Mouse (Mus musculus): ENCODE results near the gene Etfbkmt.
A peak's percentile ranks its signal among the peaks of the same experiment; 100 is the strongest.

Etfbkmt gene

DNA sequence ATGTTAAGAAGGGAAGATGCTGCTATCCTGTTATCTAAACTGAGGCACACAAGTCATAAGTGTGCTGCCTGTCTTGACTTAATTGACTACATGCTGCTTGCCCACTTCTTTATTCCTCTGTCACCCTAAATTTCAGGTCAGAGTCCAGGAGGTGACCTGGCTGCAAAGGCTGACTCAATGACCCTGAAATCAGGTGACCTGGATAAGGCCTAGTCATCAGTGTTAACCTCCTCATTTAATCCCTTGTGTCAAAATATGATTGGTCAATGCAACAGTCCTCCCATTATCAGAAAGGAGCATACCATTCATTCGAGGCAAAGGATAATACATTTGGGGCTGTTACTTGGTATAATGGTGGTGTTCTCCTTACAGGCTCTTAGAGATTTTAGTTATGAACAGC, at the start of gene Etfbkmt:
Gene Etfbkmt (plus strand): TSS at position 379 of the 400 bp plus-strand sequence.
- TF ChIP-seq GATA4 (IDR thresholded peaks at IDR 0.05; ENCODE audit: insufficient replicate concordance, low read length), result no peak

DNA sequence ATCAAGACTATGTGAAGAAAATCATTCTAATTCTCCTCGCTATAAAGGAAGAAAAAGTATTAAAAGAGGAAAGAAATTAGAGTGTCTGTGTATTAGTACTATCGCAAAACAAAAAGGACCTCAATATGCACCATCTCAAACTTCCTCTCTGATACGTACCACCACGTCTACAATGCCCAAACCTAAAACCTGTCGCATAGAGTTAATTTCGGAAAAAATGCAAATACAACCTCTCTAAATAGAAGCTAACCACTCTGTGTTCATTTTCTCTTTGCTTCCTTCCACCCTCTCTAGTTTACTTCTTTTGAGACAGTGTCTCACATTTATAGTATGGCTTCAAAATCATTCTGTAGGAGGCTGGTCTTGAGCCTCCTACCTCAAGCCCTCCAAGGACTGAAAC, 47.2 kb upstream of the Etfbkmt start:
- no peak for TF ChIP-seq GATA4 (IDR thresholded peaks at IDR 0.05; ENCODE audit: insufficient replicate concordance, low read length)

DNA sequence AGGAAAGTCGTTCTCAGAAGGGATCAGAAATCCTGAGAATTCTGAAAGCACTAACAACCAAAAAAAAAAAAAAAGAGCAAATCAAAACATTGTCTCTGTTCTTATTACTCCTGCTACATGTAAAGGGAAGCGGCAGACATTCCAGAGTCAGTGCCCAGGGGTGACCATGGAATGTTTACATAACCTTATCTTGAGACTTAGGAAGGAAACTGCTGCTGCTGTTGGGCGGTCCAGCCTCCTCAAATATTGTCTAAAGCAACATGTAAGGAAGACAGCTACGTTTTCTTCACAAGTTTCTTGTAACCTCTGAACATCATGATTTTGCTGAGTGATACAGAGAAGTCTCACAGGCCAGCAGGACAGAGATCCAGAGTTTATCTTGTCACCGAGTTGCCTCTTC, 46.2 kb upstream of the Etfbkmt start:
- peak; percentile 63; the same call in 1 of the 2 replicates for TF ChIP-seq GATA4 (IDR thresholded peaks at IDR 0.05; ENCODE audit: insufficient replicate concordance, low read length)

DNA sequence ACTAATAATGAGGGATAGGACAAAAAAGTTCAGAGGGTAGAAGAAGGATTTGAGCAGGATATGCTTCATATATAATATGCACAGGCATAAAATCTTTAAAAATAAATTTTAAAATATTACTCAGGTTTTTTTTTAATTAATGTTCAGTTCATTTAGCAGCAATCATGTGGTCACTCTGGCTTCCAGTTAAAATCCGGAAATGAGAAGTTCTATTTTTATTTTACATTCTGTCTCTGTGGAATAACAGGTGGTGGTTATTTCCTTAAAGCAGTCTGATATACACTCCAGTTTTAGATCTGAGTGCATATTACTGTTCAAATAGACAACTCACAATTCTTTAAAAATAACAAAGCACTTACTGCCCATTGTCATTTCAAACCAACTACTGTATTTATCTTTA, 45.1 kb upstream of the Etfbkmt start:
- no peak for TF ChIP-seq GATA4 (IDR thresholded peaks at IDR 0.05; ENCODE audit: insufficient replicate concordance, low read length)

DNA sequence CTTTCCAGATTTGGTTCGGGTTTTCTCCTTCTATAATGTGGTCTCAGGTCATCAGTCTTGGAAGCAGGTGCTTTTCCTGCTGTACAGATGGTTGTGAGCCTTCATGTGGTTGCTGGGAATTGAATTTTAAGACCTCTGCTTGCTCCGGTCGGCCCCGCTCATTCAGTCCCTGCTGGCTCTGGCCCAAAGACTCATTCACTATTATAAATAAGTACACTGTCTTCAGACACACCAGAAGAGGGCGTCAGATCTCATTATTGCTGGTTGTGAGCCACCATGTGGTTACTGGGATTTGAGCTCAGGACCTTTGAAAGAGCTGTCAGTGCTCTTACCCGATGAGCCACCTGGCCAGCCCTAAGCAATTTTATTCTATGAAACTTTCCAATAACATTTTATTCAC, 44.3 kb upstream of the Etfbkmt start:
- no peak for TF ChIP-seq GATA4 (IDR thresholded peaks at IDR 0.05; ENCODE audit: insufficient replicate concordance, low read length)

DNA sequence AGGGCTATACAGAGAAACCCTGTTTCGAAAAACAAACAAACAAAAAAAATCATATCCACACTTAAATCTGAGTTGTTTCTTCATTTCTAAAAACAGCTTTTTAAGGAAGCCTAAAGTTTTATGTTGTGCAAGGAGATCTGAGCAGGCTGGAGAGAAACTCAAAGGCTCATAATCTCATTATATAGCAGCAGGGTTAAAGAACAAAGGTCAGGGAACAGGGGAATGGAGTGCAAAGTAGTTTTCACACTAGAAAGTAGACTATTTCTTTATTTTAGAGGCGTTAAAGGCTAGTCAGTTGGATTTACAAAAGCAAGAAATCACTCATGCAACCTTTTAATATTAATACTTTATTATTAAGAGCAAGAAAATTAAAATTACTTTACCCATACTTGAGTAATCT, 43.4 kb upstream of the Etfbkmt start:
- TF ChIP-seq GATA4 (IDR thresholded peaks at IDR 0.05; ENCODE audit: insufficient replicate concordance, low read length), result no peak

DNA sequence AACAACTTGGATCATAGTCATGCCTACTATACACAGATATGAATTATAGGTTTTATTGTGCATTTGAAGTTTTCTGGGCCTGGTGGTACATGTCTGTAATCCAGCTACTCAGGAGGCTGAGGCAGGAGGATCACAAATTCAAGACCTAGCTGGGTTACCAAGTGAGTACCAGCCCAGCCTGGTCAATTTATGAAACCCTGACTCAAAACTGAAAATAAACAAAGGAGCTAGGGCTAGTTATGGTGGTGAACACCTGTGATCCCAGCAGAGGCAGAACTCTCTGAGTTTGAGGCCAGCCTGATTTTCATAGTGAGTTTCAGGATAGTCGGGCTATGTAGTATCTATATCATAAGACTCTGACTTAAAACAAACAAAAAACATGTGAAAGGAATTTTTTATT, 42.4 kb upstream of the Etfbkmt start:
- no peak for TF ChIP-seq GATA4 (IDR thresholded peaks at IDR 0.05; ENCODE audit: insufficient replicate concordance, low read length)

DNA sequence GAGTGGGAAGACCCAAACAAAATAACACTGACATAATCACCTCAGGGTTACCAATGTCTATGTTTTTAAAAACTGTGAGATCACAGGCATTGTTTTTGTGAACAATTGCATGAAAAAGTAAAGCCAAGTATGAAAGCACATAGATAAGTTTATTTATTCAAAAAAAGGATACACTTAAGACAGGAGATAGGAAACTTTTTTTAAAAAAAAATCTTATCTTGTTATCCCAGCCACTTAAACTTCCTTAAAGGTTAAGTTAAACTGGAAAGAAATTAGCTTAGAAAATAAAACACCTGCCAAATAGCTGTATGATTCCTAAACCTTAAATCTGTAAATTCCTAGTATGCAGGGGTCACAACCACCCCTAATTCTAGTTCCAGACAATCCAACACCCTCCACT, 40.7 kb upstream of the Etfbkmt start:
- no peak for TF ChIP-seq GATA4 (IDR thresholded peaks at IDR 0.05; ENCODE audit: insufficient replicate concordance, low read length)

DNA sequence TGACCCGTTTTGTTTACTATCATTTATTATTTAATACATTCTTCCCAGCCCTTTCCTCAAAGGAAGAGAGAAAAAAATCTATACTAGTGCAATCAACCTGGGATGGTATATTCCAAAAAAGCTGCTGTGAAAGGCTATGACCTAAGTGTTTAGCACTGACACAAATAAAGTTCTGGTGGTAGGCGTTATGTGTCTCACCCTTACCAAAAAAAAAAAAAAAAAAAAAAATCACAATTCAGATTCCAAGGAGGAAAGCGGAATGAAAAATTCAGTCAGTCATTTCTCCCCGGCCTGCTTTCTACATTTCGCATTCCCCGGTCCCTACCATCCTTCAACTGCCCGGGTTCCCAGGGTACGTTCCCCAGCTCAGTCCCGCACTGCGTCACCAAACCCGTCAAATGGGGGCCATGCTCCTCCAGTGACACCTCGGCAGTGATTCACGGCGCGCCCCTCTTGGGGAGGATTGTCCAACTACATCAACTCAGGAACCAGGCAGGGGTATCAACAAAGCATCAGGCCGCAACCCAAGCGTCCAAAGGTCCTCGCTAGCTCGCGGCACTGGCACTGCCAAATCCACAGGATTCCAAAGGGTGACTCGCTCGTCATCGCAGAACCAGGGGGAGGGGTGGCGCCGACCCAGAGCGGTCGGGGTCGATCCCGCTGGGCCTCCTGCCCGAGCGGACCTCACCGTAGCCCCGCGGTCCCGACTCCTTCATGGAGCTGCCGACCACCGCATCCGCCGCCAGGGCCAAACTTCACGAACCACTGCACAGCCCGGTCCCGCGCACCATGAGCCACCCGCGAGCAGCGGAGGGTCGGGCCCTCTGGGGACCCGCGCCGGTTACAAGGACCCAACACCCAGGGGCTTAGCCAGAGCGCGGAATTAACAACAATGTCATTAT, 39.2 kb upstream of the Etfbkmt start:
- TF ChIP-seq GATA4 (IDR thresholded peaks at IDR 0.05; ENCODE audit: insufficient replicate concordance, low read length), result 0 out of 2 replicates have a peak, but pooled peaks have one; percentile 31

DNA sequence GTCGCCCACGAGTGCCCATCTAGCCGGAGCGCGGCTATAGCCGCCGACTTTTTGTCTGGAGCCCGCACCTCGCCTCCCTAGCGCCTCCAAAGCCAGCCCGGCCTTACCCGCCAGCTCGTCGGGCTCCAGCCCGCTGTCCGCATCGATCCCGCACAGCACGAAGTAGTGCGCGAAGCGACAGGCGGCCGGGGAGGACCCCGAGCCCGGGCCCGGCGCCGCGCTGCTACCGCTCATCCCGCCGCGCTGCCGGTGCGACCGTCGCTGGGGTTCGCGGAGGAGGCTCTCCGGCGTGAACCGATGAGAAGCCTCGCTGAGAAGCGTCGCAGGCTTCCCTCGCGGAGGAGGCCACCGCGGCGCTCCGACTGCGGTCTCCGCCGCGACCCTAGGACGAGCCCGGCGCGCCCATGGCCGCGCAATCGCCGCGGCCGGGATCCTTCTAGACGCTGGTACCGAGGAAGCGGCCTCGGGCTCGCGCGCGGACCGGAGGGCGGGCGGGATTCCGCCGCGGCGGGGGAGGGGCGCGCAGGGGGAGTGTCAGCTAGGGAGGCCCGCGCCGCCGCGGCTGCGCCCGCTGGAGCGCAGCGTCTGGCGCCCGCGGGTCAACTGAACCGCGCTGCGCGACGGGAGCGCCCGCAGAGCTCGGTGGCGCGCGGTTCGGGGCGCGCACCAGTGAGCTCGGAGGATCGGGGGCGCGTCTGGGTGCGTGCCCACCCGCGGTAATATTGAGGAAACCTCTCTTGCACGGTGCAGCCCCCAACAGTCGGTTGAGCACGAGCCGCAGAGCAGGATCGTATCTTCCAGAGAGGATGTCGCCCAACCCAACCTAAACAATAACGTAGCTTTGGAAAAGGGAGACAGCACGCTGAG, 38.3 kb upstream of the Etfbkmt start, which contains the start of gene Dennd5b:
Gene Dennd5b (minus strand): TSS at position 605 of the 867 bp plus-strand sequence.
- TF ChIP-seq GATA4 (IDR thresholded peaks at IDR 0.05; ENCODE audit: insufficient replicate concordance, low read length), result no peak

DNA sequence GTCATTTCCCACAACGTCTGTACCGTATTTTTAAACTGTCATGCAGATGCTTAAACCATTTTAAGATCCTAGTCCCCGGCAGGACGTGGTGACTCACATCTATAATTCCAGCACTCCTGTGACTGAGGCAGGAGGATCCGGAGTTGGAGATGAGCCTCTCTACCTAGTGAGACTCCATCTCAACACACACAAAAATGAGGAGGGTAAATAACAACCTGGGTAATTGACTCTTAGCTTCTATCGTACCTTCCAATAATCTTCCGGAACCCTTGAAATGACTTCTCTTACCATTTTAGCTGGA, 37.8 kb upstream of the Etfbkmt start:
- no peak for TF ChIP-seq GATA4 (IDR thresholded peaks at IDR 0.05; ENCODE audit: insufficient replicate concordance, low read length)

DNA sequence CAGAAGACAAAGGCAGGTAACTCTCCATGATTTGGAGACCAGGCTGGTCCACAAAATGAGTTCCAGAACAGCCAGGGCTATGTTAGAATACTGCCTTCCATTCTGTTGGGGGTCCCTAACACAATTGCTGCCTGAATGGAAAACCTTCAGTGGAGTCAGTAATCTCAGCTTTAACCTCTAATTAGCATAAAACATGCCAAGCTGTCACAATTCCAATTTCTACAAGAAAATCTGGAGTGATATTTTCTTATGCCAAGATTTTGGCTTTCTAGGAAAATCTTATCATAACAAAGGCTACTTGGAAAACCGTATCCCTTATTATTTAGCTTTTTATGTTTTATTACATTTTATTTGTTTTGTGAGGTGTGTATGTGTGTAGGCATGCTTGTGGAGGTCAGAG, 36.2 kb upstream of the Etfbkmt start:
- no peak for TF ChIP-seq GATA4 (IDR thresholded peaks at IDR 0.05; ENCODE audit: insufficient replicate concordance, low read length)

DNA sequence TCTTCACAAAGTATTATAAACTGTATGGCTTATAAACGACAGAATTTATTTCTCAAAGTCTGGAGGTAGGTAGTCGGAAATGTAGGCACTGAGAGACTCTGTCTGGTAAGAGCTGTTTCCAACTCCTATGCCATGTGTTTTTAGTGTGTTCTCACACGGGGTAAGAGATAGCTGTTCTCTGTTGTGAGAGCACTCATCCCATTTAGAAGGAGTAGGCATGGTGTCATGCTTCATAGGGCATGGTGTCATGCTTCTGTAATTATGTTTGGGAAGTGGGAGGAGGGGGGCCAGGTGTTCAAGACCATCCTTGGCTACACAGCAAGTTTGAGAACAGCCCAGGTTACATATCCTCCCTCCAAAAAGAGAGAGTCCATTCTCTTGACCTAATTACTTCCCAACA, 32.0 kb upstream of the Etfbkmt start:
- TF ChIP-seq GATA4 (IDR thresholded peaks at IDR 0.05; ENCODE audit: insufficient replicate concordance, low read length), result no peak

DNA sequence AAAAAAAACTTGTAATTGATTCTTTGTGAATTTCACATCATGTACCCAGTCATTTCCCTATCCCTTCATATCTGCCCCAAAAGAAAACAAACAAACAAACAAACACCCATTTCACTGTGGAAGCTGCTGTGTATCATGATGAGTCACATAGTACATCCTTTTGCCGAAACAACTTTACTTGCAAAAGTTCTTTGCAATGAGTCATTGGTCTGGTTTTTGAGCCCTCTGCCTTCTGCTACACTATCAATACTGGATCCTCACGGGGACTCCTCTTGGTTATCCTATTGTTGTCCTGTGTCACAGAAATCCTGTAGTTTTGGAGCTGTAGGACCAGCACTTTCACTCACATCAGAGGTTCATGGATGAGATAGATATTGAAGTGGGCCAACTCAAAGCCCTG, 30.7 kb upstream of the Etfbkmt start:
- no peak for TF ChIP-seq GATA4 (IDR thresholded peaks at IDR 0.05; ENCODE audit: insufficient replicate concordance, low read length)

DNA sequence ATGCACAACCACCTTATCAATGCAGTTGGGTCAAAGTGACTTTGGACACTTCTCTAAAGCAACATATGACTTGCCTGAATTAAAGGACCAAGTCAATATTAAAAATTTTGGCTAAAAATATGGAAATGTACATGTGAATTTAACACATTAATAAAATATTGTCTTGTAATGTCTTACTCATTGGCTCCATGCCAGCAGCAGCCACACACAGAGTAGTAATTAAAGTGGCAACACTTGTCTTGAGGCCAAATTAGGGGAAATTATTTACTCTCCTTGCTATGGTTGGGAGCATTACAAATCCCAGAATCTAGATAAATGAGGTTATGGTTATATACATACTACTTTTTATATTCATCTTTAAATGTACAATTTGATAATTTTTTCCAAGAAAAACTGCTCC, 22.7 kb upstream of the Etfbkmt start:
- no peak for TF ChIP-seq GATA4 (IDR thresholded peaks at IDR 0.05; ENCODE audit: insufficient replicate concordance, low read length)

DNA sequence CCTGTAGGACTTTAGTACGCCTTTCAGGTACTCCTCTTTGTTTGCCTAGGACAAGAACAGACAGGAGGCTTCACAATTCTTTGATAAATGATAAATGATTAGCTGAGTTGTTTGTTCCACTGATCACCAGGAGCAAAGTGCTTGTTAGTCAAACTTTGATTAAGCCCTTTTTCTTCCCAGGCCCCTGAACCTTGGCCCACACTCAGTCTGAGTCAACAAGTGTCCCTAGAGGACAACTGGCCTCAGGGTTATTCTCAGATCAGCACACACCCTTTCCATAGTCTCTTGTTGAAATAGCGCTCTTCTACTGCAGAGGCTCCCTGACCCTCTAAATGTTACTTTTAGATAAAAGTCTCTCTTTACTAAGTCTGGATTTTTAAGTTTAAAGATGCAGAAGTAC, 20.7 kb upstream of the Etfbkmt start:
- no peak for TF ChIP-seq GATA4 (IDR thresholded peaks at IDR 0.05; ENCODE audit: insufficient replicate concordance, low read length)

All from liver, adult (tissue).